Mouse (Mus musculus): ENCODE measurements around the gene Cldn12.
A peak's percentile ranks its signal among the peaks of the same experiment; 100 is the strongest.

- peak; percentile 46 for TF ChIP-seq CTCF (conservative IDR thresholded peaks at IDR 0.05; ENCODE audit: low read length)
- no peak for TF ChIP-seq POU5F1 (IDR thresholded peaks at IDR 0.05; ENCODE audit: borderline replicate concordance, low read length)
- no peak for TF ChIP-seq NANOG (IDR thresholded peaks at IDR 0.05; ENCODE audit: borderline replicate concordance, low read length)
Observed at GRCm38 (mm10) chr5:5561041-5561706, 46.4 kb upstream of the Cldn12 start.
